Mouse (Mus musculus) CH12.LX (cell line): Measurements from ENCODE around the gene BC030867.
A peak's percentile ranks its signal among the peaks of the same experiment; 100 is the strongest.
"Not testable (repeated sequence)": the region's sequence is repeated elsewhere in the genome, so short reads cannot be mapped to it uniquely, and the experiment has no call there.

Experiments used
- BHLHE40 ChIP-seq: IDR thresholded peaks from 2 replicates; pipeline ENCODE4 v1.6.1; 2011; ENCODE audit warnings: mild to moderate bottlenecking, low read depth, low read length, improper control_type of control experiment
- CTCF ChIP-seq, 2 experiments: IDR thresholded peaks in 1 of 2; conservative IDR thresholded peaks in 1 of 2; 2 replicates each; pipeline ENCODE4 v1.5.1; 2011 to 2012; ENCODE audit warnings: low read depth in 2 of 2, low read length in 2 of 2, improper control_type of control experiment in 1 of 2, inconsistent platforms in 1 of 2, mild to moderate bottlenecking in 1 of 2, moderate library complexity in 1 of 2
- ELF1 ChIP-seq: IDR thresholded peaks from 2 replicates; pipeline ENCODE4 v1.6.1; 2014; ENCODE audit warnings: low read depth, mild to moderate bottlenecking, inconsistent platforms, low read length, improper control_type of control experiment
- IRF4 ChIP-seq: IDR thresholded peaks from 2 replicates; pipeline ENCODE4 v1.6.1; 2014; ENCODE audit warnings: low read depth, mild to moderate bottlenecking, inconsistent platforms, low read length, improper control_type of control experiment
- MXI1 ChIP-seq: IDR thresholded peaks from 2 replicates; pipeline ENCODE4 v1.6.1; 2011; ENCODE audit warnings: mild to moderate bottlenecking, low read depth, low read length, improper control_type of control experiment
- PAX5 ChIP-seq: IDR thresholded peaks from 2 replicates; pipeline ENCODE4 v1.6.1; 2012; ENCODE audit warnings: low read length, inconsistent platforms, mixed read lengths
- POLR2A ChIP-seq: IDR thresholded peaks from 2 replicates; pipeline ENCODE4 v1.6.1; 2011; ENCODE audit warnings: low read depth, mild to moderate bottlenecking, improper control_type of control experiment, low read length
- SIN3A ChIP-seq: IDR thresholded peaks from 2 replicates; pipeline ENCODE4 v1.6.1; 2012; ENCODE audit warnings: low read length, improper control_type of control experiment, inconsistent platforms
- SMC3 ChIP-seq: IDR thresholded peaks from 2 replicates; pipeline ENCODE4 v1.6.1; 2011; ENCODE audit warnings: low read depth, low read length, improper control_type of control experiment
- TBP ChIP-seq: conservative IDR thresholded peaks from 2 replicates; pipeline ENCODE4 v1.6.1; 2011; ENCODE audit warnings: low read depth, low read length, improper control_type of control experiment
- UBTF ChIP-seq: IDR thresholded peaks from 2 replicates; pipeline ENCODE4 v1.6.1; 2012; ENCODE audit warnings: low read depth, mild to moderate bottlenecking, inconsistent platforms, low read length, improper control_type of control experiment, moderate library complexity
- ZC3H11A ChIP-seq: IDR thresholded peaks from 2 replicates; pipeline ENCODE4 v1.6.1; 2012; ENCODE audit warnings: low read depth, mild to moderate bottlenecking, inconsistent platforms, low read length, improper control_type of control experiment
- ZMIZ1 ChIP-seq: IDR thresholded peaks from 2 replicates; pipeline ENCODE4 v1.6.1; 2012; ENCODE audit warnings: low read depth, mild to moderate bottlenecking, inconsistent platforms, low read length, improper control_type of control experiment
- ZNF384 ChIP-seq: IDR thresholded peaks from 2 replicates; pipeline ENCODE4 v1.6.1; 2012; ENCODE audit warnings: low read depth, low read length, improper control_type of control experiment, inconsistent platforms

- not testable (repeated sequence) for TF ChIP-seq SMC3, ELF1, SIN3A, ZNF384, POLR2A, PAX5, BHLHE40, ZMIZ1, UBTF, TBP, ZC3H11A, IRF4, MXI1
- TF ChIP-seq CTCF (conservative IDR thresholded peaks at IDR 0.05 in 1 of 2, IDR thresholded peaks at IDR 0.05 in 1 of 2; ENCODE audit: low read depth in 2 of 2, low read length in 2 of 2) = peak in 1 of 2 experiments; percentile 6; a peak in 1 of 4 replicates
These were observed 31.6 kb downstream of the BC030867 start for GRCm38 (mm10) chr11:102280267-102280666.
